Mouse (Mus musculus): ENCODE measurements around the gene Sesn3.

GRCm38 (mm10) chr9:14382256-14382791, 107.5 kb downstream of the Sesn3 start:
- TF ChIP-seq POLR2A (IDR thresholded peaks at IDR 0.05; ENCODE audit: insufficient read length, low read depth): no peak
- TF ChIP-seq POLR2AphosphoS2 (IDR thresholded peaks at IDR 0.05; ENCODE audit: insufficient read length, low read depth): no peak
- no peak for TF ChIP-seq E2F4 (IDR thresholded peaks at IDR 0.05; ENCODE audit: insufficient read depth)
- no peak for TF ChIP-seq MYOD1 (IDR thresholded peaks at IDR 0.05; ENCODE audit: control insufficient read depth in 1 of 3, insufficient read length in 2 of 3, low read depth in 2 of 3)
- no peak for TF ChIP-seq SRF (IDR thresholded peaks at IDR 0.05; ENCODE audit: control insufficient read depth, insufficient read length, low read depth)
- no peak for TF ChIP-seq USF1 (IDR thresholded peaks at IDR 0.05; ENCODE audit: low read depth)
- TF ChIP-seq TCF12 (IDR thresholded peaks at IDR 0.05; ENCODE audit: insufficient read depth, poor library complexity, severe bottlenecking): no peak
- no peak for TF ChIP-seq MYOG (IDR thresholded peaks at IDR 0.05; ENCODE audit: control insufficient read depth in 1 of 3, insufficient read depth in 1 of 3, insufficient read length in 2 of 3, low read depth in 2 of 3)

Measured in myocyte (in vitro differentiated cells).